ENCODE assay signal across 18 mouse cellular contexts in genomic region chr6:38772836-38773518, GRCm38 (mm10).
"Had no signal": no experiment of that assay in that cellular context is flagged by ENCODE, and none has a peak within 500 bp of the region (broad histone marks: within the 10 kb centered on the region; RNA-seq: fewer than 3 reads in every experiment).

No protein-coding gene starts in this region.

- H3K4me1 ChIP-seq: midbrain, embryonic 10.5 days; midbrain, embryonic 12.5 days; neural tube, embryonic 13.5 days had no signal

- DNase-seq: lung, postnatal 10 days; lung, postnatal 4 days; midbrain, embryonic 14.5 days; retina, postnatal 1 day; right cerebral cortex, adult 18-20 months; right cerebral cortex, postnatal 25 days; right cerebral cortex, postnatal 4 days; thymus, adult 2 months; thymus, postnatal 25 days; thymus, postnatal 4 days had no signal

- H3K36me3 ChIP-seq: midbrain, embryonic 12.5 days; neural tube, embryonic 13.5 days; neural tube, embryonic 15.5 days had no signal

- H3K9me3 ChIP-seq: liver, embryonic 12.5 days; midbrain, embryonic 10.5 days; midbrain, embryonic 12.5 days; neural tube, embryonic 13.5 days; neural tube, embryonic 15.5 days had no signal

- H3K9ac ChIP-seq: liver, embryonic 12.5 days; liver, embryonic 14.5 days; midbrain, embryonic 12.5 days; neural tube, embryonic 13.5 days; neural tube, embryonic 15.5 days had no signal

- H3K4me3 ChIP-seq: liver, embryonic 12.5 days; midbrain, embryonic 10.5 days; midbrain, embryonic 12.5 days; myocyte; neural tube, embryonic 13.5 days; neural tube, embryonic 15.5 days had no signal

- H3K27ac ChIP-seq: liver, embryonic 12.5 days; liver, embryonic 14.5 days; midbrain, embryonic 10.5 days; midbrain, embryonic 12.5 days; neural tube, embryonic 13.5 days; neural tube, embryonic 15.5 days had no signal

- H3K27me3 ChIP-seq: liver, embryonic 12.5 days; midbrain, embryonic 12.5 days; neural tube, embryonic 13.5 days; neural tube, embryonic 15.5 days had no signal

- ATAC-seq: liver, embryonic 12.5 days; midbrain, embryonic 16.5 days had no signal

- H3K4me2 ChIP-seq: liver, embryonic 12.5 days; midbrain, embryonic 12.5 days; neural tube, embryonic 13.5 days; neural tube, embryonic 15.5 days had no signal
